Mouse (Mus musculus): Measurements from ENCODE around the gene Serpina12. TPM values are rescaled to one million over a fixed set of nuclear protein-coding genes. Genes with fewer than 3 reads are reported as not detected.

Serpina12 gene
- not detected for polyA plus RNA-seq (2014; fragmentation: Illumina TruSeq; extraction: RNeasy Lipid Tissue Mini Kit (QIAGEN cat#74804); ENCODE audit: low replicate concordance)

GRCm38 (mm10) chr12:104044343-104044742 lies at the start of gene Serpina12:
Gene Serpina12, minus strand, starts transcription at chr12:104044443.

GRCm38 (mm10) chr12:104013620-104014019 lies 30.6 kb downstream of the Serpina12 start, which contains the start of gene Serpina9:
Gene Serpina9, minus strand, starts transcription at chr12:104013755.

GRCm38 (mm10) chr12:103989857-103990256 lies 54.4 kb downstream of the Serpina12 start, which contains the start of gene Serpina11:
Gene Serpina11, minus strand, starts transcription at chr12:103989957.

Other genes starting within 250 kb of the Serpina12 start
- gene Serpina1b, start 214.1 kb downstream of the Serpina12 start, polyA plus RNA-seq (2014; fragmentation: Illumina TruSeq; extraction: RNeasy Lipid Tissue Mini Kit (QIAGEN cat#74804); ENCODE audit: low replicate concordance), result 2.2 TPM
- 0.59 TPM for gene Serpina1a, start 180.9 kb downstream of the Serpina12 start, polyA plus RNA-seq (2014; fragmentation: Illumina TruSeq; extraction: RNeasy Lipid Tissue Mini Kit (QIAGEN cat#74804); ENCODE audit: low replicate concordance)
- gene Serpina1c, start 139.6 kb downstream of the Serpina12 start, polyA plus RNA-seq (2014; fragmentation: Illumina TruSeq; extraction: RNeasy Lipid Tissue Mini Kit (QIAGEN cat#74804); ENCODE audit: low replicate concordance), result 2.3 TPM
- 1.0 TPM for gene Serpina1e, start 85.5 kb downstream of the Serpina12 start, polyA plus RNA-seq (2014; fragmentation: Illumina TruSeq; extraction: RNeasy Lipid Tissue Mini Kit (QIAGEN cat#74804); ENCODE audit: low replicate concordance)
- not detected for gene Serpina11, start 54.5 kb downstream of the Serpina12 start, polyA plus RNA-seq (2014; fragmentation: Illumina TruSeq; extraction: RNeasy Lipid Tissue Mini Kit (QIAGEN cat#74804); ENCODE audit: low replicate concordance)
- gene Serpina9, start 30.7 kb downstream of the Serpina12 start, polyA plus RNA-seq (2014; fragmentation: Illumina TruSeq; extraction: RNeasy Lipid Tissue Mini Kit (QIAGEN cat#74804); ENCODE audit: low replicate concordance), result not detected
- gene Serpina5, start 56.7 kb upstream of the Serpina12 start, polyA plus RNA-seq (2014; fragmentation: Illumina TruSeq; extraction: RNeasy Lipid Tissue Mini Kit (QIAGEN cat#74804); ENCODE audit: low replicate concordance), result not detected
- gene Serpina3a, start 68.3 kb upstream of the Serpina12 start, polyA plus RNA-seq (2014; fragmentation: Illumina TruSeq; extraction: RNeasy Lipid Tissue Mini Kit (QIAGEN cat#74804); ENCODE audit: low replicate concordance), result 0.59 TPM
- not detected for gene Serpina3b, start 83.6 kb upstream of the Serpina12 start, polyA plus RNA-seq (2014; fragmentation: Illumina TruSeq; extraction: RNeasy Lipid Tissue Mini Kit (QIAGEN cat#74804); ENCODE audit: low replicate concordance)
- gene Serpina3c, start 109.4 kb upstream of the Serpina12 start, polyA plus RNA-seq (2014; fragmentation: Illumina TruSeq; extraction: RNeasy Lipid Tissue Mini Kit (QIAGEN cat#74804); ENCODE audit: low replicate concordance), result 0.26 TPM
- gene Serpina3f, start 170.1 kb upstream of the Serpina12 start, polyA plus RNA-seq (2014; fragmentation: Illumina TruSeq; extraction: RNeasy Lipid Tissue Mini Kit (QIAGEN cat#74804); ENCODE audit: low replicate concordance), result 1.8 TPM
- 5.2 TPM for gene Serpina3g, start 191.8 kb upstream of the Serpina12 start, polyA plus RNA-seq (2014; fragmentation: Illumina TruSeq; extraction: RNeasy Lipid Tissue Mini Kit (QIAGEN cat#74804); ENCODE audit: low replicate concordance)
- gene Serpina3i, start 218.7 kb upstream of the Serpina12 start, polyA plus RNA-seq (2014; fragmentation: Illumina TruSeq; extraction: RNeasy Lipid Tissue Mini Kit (QIAGEN cat#74804); ENCODE audit: low replicate concordance), result not detected

Measured in small intestine, adult 10 weeks (tissue).